Mouse (Mus musculus) stomach, postnatal 0 days (tissue): Measurements from ENCODE around the gene Cop1.

Experiments
- CTCF ChIP-seq: IDR thresholded peaks from 2 replicates; pipeline ENCODE4 v1.5.1; 2016; ENCODE audit warnings: antibody characterized with exemption, low read depth, mild to moderate bottlenecking, moderate library complexity
- EP300 ChIP-seq: optimal IDR thresholded peaks from 2 replicates; pipeline ENCODE3; 2016; ENCODE audit warnings: antibody characterized with exemption

DNA sequence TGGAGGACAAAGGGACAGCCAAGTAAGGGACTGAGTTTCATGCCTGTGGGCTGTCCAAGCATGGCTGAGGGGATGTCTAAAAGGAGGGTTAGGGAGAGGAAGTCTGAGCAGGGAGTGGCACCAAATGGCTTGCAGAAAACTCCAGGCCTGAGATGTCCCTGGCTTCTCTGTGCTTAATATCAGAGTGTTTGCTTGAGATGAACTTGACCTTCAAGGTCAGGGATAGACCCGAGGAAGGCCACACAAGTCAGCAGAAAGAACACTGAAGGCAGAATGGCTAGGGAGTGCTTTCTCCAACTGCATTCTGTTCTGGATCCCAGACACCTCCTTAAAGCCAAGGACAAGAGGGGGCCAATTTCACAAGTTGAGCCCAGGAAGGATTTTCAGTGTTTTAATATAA is 161.8 kb downstream of the Cop1 start:
- TF ChIP-seq CTCF (no peak), EP300 (no peak)
